Mouse (Mus musculus) c-Kit-positive CD71-positive TER-119-positive erythroid progenitor cells, embryonic 14.5 days (primary cell): ENCODE measurements around the gene Olfr372.
"Not testable (repeated sequence)": the region's sequence is repeated elsewhere in the genome, so short reads cannot be mapped to it uniquely, and the experiment has no call there.

Experiments
- DNase-seq: peaks from one replicate; pipeline ENCODE4 v3.0.0-alpha.2; 2013; ENCODE audit warnings: low spot score

The Olfr372 gene

GRCm38 (mm10) chr8:72040918-72041317 lies at the start of gene Olfr372:
Gene Olfr372, plus strand, starts transcription at chr8:72041218.
- not testable (repeated sequence) for DNase-seq

DNA sequence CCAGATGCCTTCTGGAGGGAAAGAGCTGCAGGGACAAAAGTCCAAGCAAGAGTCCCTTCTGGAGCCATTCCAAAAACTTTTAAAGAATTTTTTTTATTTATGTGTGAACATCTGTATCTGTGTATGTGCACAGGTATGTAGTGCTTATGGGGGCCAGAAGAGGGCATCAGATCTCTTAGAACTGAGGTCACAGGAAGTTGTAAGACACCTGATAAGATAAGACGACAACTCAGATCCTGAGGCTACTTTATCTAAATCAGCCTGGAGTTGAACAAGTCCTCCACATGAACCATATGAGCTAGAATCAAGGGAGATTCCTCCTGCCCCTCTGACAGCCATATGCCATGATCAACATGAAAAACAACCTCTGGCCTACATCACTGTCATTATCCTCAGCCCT lies 41.6 kb upstream of the Olfr372 start:
- no peak for DNase-seq

DNA sequence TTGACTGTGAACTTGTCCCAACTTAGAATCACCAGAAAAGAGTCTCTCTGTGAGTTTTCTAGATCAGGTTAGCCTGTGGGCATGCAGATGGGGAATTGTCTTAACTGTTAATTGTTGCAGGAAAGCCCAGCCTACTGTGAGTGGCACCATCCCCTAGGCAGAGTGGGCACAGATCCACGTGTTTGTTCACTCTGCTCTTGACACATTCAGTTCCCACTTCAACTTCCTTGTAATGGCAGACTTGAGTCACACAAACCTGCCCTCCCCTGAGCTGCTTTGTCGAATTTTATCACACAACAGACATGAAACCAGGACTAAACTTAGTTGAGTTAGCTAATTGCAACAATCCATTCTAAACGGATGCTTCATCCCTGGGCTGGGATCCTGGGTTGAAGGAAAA lies 40.8 kb upstream of the Olfr372 start:
- no peak for DNase-seq

GRCm38 (mm10) chr8:72002942-72003341 lies 38.1 kb upstream of the Olfr372 start:
- DNase-seq, result no peak

- DNase-seq, result no peak
Observed at GRCm38 (mm10) chr8:72005912-72006311, 35.1 kb upstream of the Olfr372 start.

- DNase-seq, result no peak
Observed at GRCm38 (mm10) chr8:72006763-72007162, 34.3 kb upstream of the Olfr372 start.

DNA sequence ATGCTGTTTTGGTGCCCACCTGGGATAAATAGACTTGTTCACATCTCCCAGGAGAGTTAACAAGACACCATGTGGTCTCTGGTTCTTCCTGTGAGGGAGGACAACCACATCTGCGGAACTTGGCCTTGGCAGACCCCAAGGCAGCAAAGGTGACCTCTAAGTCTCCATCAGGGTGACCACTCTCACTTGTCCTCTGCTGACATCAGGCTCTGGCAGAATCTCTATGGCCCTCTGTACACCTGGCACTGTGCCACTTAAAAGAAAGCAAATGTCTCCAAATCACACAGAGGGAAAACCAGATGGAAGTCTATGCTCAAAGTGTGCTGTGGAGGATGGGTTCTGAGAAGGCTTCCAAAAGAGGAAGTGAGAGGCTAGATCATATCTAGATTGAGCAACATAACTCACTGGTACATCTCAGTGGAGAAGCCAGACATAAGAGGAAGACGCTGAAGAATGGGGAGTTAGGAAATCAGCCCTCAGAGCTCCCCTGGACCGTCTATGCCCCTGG lies 32.8 kb upstream of the Olfr372 start:
- DNase-seq, result no peak

DNA sequence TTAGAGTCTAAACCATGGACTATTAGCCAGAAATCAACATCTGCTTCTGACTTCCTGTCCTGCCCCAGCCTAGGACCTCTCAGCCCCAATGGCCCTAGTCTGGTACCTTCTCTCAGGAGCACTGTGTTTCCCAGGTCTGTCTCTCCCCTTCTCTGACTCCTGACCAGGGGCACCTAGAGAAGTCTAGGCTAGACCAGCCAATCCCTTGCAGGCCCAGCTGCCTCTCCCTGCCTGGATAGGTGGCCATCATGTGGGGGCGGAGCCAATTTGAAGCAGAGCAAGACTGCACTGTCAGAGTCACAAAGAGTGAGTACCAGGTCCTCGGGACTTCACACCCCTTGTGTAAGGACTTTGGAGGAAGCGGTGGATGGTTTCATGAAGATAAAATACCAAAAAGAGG lies 31.5 kb upstream of the Olfr372 start, which contains the start of gene Cyp4f18:
TSS of gene Cyp4f18 (minus strand) at position 154 of the 400 bp plus-strand sequence.
- no peak for DNase-seq

DNA sequence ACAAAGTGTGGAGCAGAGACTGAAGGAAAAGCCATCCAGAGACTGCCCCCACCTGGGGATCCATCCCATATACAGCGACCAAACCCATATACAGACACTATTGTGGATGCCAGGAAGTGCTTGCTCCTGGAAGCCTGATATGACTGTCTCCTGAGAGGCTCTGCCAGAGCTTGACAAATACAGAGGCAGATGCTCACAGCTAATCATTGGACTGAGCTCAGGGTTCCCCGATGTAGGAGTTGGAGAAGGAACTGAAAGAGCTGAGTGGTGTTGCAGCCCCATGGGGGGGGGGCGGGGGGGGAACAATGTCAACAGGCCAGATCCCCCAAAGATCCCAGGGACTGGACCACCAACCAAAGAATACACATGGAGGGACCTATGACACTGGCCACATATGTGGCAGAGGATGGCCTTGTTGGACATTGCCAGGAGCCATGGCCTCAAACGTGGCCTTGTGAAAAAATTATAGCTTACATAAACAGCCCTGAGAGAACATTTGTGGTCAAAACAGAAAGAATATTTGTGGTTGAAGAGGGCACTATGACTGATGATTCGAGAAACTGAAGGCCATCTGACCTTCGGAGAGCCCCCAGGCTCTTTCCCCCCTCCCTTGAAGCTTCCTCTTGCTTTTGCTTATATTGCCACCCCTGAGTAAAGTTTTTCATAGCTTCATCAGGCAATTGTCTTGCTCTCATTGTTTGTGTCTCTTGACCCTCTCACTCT lies 27.4 kb upstream of the Olfr372 start:
- DNase-seq, result not testable (repeated sequence)

- not testable (repeated sequence) for DNase-seq
Observed at GRCm38 (mm10) chr8:72017339-72017738, 23.7 kb upstream of the Olfr372 start.

- DNase-seq, result no peak
Observed at GRCm38 (mm10) chr8:72018141-72018540, 22.9 kb upstream of the Olfr372 start.

DNA sequence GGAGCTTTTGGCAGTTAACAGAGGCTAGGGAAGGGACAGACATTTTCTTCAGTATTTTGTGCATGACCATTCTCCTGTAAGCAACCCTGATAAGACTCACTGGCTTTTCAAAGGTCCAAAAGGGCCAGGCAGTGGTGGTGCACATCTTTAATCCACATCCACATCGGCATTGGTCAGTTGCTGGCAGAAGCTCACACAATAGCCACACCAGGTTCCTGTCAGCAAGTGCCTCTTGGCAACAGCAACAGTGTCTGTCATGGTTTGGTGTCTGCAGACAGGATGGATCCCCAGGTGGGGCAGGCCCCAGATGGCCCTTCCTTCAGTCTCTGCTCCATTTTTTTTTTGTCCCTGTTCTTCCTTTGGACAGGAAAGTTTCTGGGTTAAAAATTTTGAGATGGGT lies 22.0 kb upstream of the Olfr372 start:
- not testable (repeated sequence) for DNase-seq

DNA sequence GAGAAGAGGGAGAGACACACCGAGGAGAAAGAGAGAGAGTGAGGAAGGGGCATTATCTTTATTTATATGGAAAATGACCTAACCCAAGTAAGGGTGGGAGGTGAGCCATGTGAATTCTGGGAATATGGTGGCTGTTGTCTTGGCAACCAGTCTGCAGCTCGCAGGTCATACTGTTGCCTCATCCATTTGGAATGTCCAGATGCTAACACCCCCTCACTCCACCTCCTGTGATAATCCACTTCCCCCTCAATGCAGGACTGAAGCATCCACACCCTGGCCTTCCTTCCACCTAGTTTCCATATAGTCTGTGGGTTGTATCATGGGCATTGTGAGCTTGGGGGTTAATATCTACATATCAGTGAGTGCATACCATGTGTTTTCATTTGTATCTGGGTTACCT lies 21.2 kb upstream of the Olfr372 start:
- DNase-seq, result no peak

DNA sequence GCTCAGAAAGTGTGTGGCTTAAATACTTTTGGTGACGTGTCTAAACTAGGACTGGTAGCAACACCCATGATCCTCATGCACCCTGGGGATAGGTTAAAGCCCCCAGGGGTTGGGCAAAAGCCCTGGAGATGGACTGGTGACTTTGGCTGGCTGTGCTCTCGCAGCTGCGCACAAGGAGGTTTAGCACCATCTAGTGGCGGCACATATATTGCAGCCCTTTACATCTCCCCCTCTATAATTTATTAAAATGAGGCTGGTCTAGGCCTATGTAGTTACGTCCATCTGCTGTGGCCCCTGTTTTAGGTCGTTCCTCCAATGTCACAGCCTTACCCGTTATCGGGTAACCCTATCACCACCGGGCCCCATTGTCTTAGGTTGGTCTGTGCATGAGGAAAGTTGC lies 16.1 kb upstream of the Olfr372 start:
- DNase-seq, result not testable (repeated sequence)

- DNase-seq, result not testable (repeated sequence)
Observed at GRCm38 (mm10) chr8:72032926-72033325, 8.1 kb upstream of the Olfr372 start.

DNA sequence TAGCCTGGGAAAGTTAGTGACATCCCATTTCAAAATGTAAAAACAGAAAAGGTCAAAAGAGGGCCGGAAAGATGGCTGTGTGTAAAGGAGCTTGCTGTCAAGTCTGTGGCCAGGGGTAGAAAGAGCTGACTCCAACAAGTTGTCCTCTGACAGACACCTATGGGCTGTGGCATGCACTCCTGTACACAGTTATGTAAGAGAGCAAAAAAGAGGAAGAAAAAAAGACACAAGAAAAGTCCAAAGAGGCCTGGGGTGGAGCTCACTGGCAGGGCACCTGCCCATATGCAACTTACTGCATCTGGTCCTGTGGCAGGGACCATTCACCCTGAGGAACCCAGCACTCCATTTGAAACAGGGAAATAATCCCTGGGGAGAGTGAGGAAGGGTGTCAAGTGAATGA lies 1.5 kb downstream of the Olfr372 start:
- DNase-seq, result no peak

- not testable (repeated sequence) for DNase-seq
Observed at GRCm38 (mm10) chr8:72054633-72055032, 13.6 kb downstream of the Olfr372 start.

- not testable (repeated sequence) for DNase-seq
Observed at GRCm38 (mm10) chr8:72057643-72058042, 16.6 kb downstream of the Olfr372 start.

GRCm38 (mm10) chr8:72066819-72067399 lies 25.9 kb downstream of the Olfr372 start:
- DNase-seq, result not testable (repeated sequence)

- not testable (repeated sequence) for DNase-seq
Observed at GRCm38 (mm10) chr8:72082877-72083276, 41.9 kb downstream of the Olfr372 start, which contains the start of gene Olfr373. Gene Olfr373, plus strand, starts transcription at chr8:72083177.

GRCm38 (mm10) chr8:72084744-72085143 lies 43.7 kb downstream of the Olfr372 start:
- no peak for DNase-seq

DNA sequence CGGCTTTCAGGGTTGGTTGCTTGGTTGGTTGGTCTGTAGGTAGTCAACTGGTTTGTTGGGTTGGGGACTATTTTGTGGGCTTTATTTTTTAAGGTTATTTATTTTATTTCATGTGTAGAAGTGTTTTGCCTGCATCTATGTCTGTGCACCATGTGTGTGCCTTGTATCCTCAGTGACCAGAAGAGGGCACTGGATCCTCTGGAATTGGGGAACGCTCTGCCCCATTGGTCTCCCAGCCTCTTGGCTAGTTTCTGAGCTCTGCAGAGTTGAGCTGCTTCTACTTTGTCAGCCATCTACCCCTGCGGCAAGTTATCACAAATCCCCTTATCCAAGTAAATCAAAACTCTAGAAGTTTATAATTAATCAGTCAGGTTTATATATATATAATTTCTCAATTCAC lies 46.6 kb downstream of the Olfr372 start:
- not testable (repeated sequence) for DNase-seq

DNA sequence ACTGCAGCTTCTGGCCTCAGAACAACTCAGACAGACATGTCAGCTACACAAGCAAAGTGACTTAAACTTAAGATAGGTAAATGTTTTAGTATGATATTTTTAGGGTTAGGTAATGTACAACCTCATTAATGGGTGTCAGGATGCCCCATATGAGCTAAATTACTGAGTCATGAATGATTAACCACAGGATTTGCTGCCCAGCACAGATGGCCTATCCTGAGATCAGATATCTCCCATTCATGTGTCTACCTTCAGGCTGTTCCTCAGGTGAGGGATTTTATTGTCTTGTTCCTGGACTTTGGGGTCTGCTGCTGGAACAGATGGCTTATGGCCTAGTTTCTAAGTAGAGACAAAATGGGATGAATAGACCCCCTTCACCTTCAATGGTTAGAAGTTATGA lies 55.7 kb downstream of the Olfr372 start:
- not testable (repeated sequence) for DNase-seq
